Mouse (Mus musculus): ENCODE measurements around the gene Rimklb.

DNA sequence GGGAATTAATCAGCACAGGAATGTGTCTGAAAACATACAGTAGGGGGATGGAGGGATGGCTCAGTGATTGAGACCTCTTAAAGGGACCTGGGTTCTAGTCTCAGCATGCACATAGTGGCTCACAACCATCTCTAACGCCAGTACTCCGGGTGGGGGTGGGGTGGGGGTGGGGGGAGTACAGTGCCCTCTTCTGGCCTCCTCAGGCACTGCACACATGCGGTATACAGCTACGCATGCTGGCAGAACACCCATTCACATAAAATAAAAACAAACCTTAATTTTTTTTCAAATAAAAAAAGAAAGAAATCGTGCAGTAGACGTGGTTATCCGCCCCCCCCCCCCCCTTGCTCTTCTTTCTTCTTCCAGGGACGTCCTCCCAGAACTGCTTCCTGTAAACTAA, 24.7 kb upstream of the Rimklb start:
- TF ChIP-seq CTCF (IDR thresholded peaks at IDR 0.05) (peak; percentile 29), EP300 (IDR thresholded peaks at IDR 0.05; ENCODE audit: insufficient read depth, low read depth, low read length) (no peak), POLR2A (IDR thresholded peaks at IDR 0.05; ENCODE audit: insufficient read depth, low read depth, low read length) (no peak)
